Mouse (Mus musculus): Measurements from ENCODE around the gene Nagpa. TPM values are rescaled to one million over a fixed set of nuclear protein-coding genes. Genes with fewer than 3 reads are reported as not detected.

Nagpa gene
- polyA plus RNA-seq, 1 experiment from 2014 or later: 10.7 TPM

DNA sequence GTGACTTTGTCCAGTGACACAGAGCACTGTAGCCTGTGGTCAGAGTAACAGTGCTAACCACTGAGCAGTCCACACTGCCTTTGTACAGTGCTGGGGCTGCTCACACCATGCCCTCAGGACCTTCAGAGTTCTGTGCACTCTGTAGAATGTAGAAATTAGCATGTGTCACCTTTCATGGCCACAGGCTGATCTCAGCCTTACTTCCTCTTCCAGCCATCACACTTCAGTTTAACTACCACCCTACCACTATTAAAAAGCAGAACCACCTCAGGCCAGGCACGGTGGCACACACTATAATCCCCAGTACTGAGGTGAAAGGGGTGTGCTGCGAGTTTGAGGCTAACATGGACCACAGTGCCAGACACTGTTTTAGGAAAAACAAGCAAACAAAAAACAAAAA, 6.6 kb upstream of the Nagpa start:
- no peak for ATAC-seq (ENCODE audit: low FRiP score)
- Histone ChIP-seq H3K27ac (ENCODE audit: low read depth, low read length) (no peak overlapping the region), H3K9ac (ENCODE audit: low read length) (no peak overlapping the region), H3K4me1 (ENCODE audit: control insufficient read depth, insufficient read depth, low read length) (no peaks in the 10 kb centered on the region), H3K4me3 (ENCODE audit: low read depth, low read length) (no peak overlapping the region), H3K4me2 (no peak overlapping the region), H3K27me3 (ENCODE audit: control insufficient read depth, insufficient read depth, low read length) (no peaks in the 10 kb centered on the region), H3K9me3 (ENCODE audit: control insufficient read depth, low read length) (no peaks in the 10 kb centered on the region), H3K36me3 (ENCODE audit: control insufficient read depth, insufficient read depth, low read length) (no peaks in the 10 kb centered on the region)
- no peak for DNase-seq (ENCODE audit: low spot score, missing footprints)
- WGBS: 87% methylated on average over 2 of the region's 2 CpGs

DNA sequence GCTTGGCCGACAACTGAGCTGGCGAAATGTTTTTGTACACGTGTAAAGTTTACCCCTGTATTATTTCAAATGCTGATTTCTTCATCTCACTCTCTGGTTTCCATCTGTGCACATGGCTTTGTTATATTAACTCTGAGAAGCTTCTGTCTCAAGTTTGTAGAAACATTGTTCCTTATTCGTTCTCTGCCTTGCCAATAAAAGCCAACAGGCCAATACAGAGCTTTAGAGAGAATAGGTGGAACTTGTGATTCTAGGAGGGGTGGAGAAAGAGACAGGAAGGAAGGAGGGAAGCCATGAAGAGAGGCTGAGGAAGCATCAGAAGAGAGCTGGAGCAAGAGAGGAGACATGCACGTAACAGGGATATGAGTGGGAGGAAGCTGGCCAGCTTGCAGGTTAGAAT, 2.2 kb upstream of the Nagpa start:
- DNase-seq (ENCODE audit: low spot score, missing footprints): no peak
- no peak overlapping the region for H3K9ac ChIP-seq (ENCODE audit: low read length)
- H3K4me3 ChIP-seq (ENCODE audit: low read depth, low read length): no peak overlapping the region
- peaks cover 7% of the 10 kb centered on the region for H3K4me1 ChIP-seq (ENCODE audit: control insufficient read depth, insufficient read depth, low read length)
- H3K27ac ChIP-seq (ENCODE audit: low read depth, low read length): no peak overlapping the region
- H3K9me3 ChIP-seq (ENCODE audit: control insufficient read depth, low read length): no peaks in the 10 kb centered on the region
- no peaks in the 10 kb centered on the region for H3K36me3 ChIP-seq (ENCODE audit: control insufficient read depth, insufficient read depth, low read length)
- peaks cover 5% of the 10 kb centered on the region; the same call in 1 of the 2 replicates for H3K27me3 ChIP-seq (ENCODE audit: control insufficient read depth, insufficient read depth, low read length)
- WGBS: 79% methylated on average over 5 of the region's 5 CpGs
- ATAC-seq (ENCODE audit: low FRiP score): no peak
- H3K4me2 ChIP-seq: no peak overlapping the region

DNA sequence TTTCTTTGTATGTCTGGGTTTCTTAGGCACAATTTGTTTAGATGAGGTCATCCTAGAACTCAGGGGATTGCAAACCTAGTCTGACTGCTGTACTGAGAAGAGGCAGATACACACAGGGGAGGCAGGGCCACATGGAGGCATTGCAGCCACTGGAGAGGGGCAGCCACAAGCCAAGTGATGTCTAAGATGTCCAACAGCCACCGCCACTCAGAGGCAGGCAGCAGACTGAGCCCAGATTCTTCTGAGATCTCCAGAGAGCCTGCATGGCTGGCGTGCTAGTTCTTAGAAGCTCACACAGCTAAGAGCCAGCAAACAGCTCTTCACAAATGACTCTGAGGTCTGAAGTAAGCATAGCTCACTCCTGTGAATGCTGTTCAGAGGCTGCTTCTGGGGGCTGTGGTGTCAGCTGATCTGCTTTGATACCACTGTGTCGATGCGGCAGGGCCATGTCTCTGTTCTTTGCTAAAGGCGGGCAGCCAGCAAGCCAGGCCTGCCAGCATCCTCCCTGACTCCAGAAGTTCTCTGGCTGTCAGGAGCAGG, 1.7 kb upstream of the Nagpa start:
- H3K4me2 ChIP-seq: no peak overlapping the region
- H3K4me3 ChIP-seq (ENCODE audit: low read depth, low read length): no peak overlapping the region
- no peak overlapping the region for H3K27ac ChIP-seq (ENCODE audit: low read depth, low read length)
- no peaks in the 10 kb centered on the region for H3K36me3 ChIP-seq (ENCODE audit: control insufficient read depth, insufficient read depth, low read length)
- H3K27me3 ChIP-seq (ENCODE audit: control insufficient read depth, insufficient read depth, low read length): peaks cover 5% of the 10 kb centered on the region; the same call in 1 of the 2 replicates
- 88% methylated on average over 5 of the region's 5 CpGs for WGBS
- DNase-seq (ENCODE audit: low spot score, missing footprints) (no peak), ATAC-seq (ENCODE audit: low FRiP score) (no peak)
- H3K9ac ChIP-seq (ENCODE audit: low read length): no peak overlapping the region
- peaks cover 7% of the 10 kb centered on the region for H3K4me1 ChIP-seq (ENCODE audit: control insufficient read depth, insufficient read depth, low read length)
- H3K9me3 ChIP-seq (ENCODE audit: control insufficient read depth, low read length): no peaks in the 10 kb centered on the region

DNA sequence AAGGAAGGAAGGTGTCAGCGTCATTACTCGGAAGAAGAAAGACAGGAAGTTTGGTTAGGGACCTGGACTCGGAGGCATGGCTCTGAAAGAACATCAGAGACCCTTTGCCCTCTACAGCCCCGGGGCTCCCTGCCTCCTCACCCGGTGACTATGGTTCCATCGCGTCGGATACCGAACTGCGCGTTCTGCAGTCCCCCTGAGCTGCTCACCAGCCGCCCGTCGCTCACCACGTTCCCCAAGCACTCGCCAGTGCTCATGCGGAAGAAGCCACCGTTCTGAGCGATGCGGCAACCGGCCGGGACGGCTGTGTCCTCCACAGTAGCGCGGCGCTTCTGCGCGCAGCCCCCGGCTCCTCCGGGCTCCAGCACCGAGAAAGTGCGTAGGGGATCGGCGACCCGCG, 612 bp downstream of the Nagpa start:
- ATAC-seq (ENCODE audit: low FRiP score) (peak; percentile 57), DNase-seq (ENCODE audit: low spot score, missing footprints) (no peak)
- H3K4me3 ChIP-seq (ENCODE audit: low read depth, low read length): peak overlapping the region; percentile 83
- no peaks in the 10 kb centered on the region for H3K36me3 ChIP-seq (ENCODE audit: control insufficient read depth, insufficient read depth, low read length)
- peaks cover 5% of the 10 kb centered on the region; the same call in 1 of the 2 replicates for H3K27me3 ChIP-seq (ENCODE audit: control insufficient read depth, insufficient read depth, low read length)
- H3K4me1 ChIP-seq (ENCODE audit: control insufficient read depth, insufficient read depth, low read length): peaks cover 7% of the 10 kb centered on the region
- H3K9ac ChIP-seq (ENCODE audit: low read length): peak overlapping the region; percentile 73
- WGBS: 1% methylated on average over 36 of the region's 36 CpGs
- H3K27ac ChIP-seq (ENCODE audit: low read depth, low read length): no peak overlapping the region
- H3K4me2 ChIP-seq: peak overlapping the region; percentile 96
- H3K9me3 ChIP-seq (ENCODE audit: control insufficient read depth, low read length): no peaks in the 10 kb centered on the region

DNA sequence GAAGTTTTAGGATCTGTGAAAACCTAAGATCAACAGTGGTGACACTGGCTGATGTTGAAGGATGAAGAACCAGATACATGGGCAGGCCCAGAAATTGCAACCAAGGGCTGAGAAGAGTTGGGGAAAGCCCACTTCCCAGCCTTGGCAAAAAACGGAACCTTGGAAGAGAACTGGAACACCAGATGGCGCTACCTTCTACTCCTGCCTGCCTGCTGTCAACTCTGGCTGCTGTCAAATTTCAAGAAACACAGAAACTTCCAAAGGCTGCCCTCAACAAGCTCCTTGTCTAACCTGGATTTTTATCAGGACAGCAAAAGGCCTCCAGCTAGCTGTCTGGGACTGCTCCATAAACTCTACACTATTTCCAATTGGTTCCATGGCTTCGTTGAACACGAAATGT, 1.1 kb downstream of the Nagpa start:
- peaks cover 5% of the 10 kb centered on the region; the same call in 1 of the 2 replicates for H3K27me3 ChIP-seq (ENCODE audit: control insufficient read depth, insufficient read depth, low read length)
- DNase-seq (ENCODE audit: low spot score, missing footprints) (peak; percentile 87), ATAC-seq (ENCODE audit: low FRiP score) (no peak)
- H3K4me2 ChIP-seq: peak overlapping the region; percentile 96
- peaks cover 7% of the 10 kb centered on the region for H3K4me1 ChIP-seq (ENCODE audit: control insufficient read depth, insufficient read depth, low read length)
- no peak overlapping the region for H3K27ac ChIP-seq (ENCODE audit: low read depth, low read length)
- H3K36me3 ChIP-seq (ENCODE audit: control insufficient read depth, insufficient read depth, low read length): no peaks in the 10 kb centered on the region
- WGBS: 10% methylated on average over 4 of the region's 4 CpGs
- no peaks in the 10 kb centered on the region for H3K9me3 ChIP-seq (ENCODE audit: control insufficient read depth, low read length)
- peak overlapping the region; percentile 83; the same call in 1 of the 2 replicates for H3K4me3 ChIP-seq (ENCODE audit: low read depth, low read length)
- H3K9ac ChIP-seq (ENCODE audit: low read length): no peak overlapping the region

DNA sequence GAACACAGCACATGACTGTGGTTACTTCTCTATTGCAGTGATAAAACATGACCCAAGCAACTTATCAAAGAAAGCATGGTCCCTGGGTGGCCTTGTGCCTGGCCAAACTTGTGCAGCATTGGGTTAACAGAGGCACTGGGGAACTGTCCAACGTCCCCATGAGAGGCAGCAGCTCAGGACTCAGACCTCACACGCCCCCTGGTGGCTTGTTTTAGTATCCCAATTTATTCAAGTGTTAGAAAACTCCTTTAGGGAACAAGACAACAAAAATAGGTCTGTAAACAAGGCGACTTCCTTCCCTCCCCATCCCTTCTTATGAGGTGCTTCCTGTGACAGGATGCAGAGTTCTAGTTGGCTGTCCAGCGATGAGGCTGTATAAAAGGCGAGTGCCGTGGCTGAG, 8.7 kb downstream of the Nagpa start:
- Histone ChIP-seq H3K4me3 (ENCODE audit: low read depth, low read length) (no peak overlapping the region), H3K4me1 (ENCODE audit: control insufficient read depth, insufficient read depth, low read length) (no peaks in the 10 kb centered on the region), H3K27me3 (ENCODE audit: control insufficient read depth, insufficient read depth, low read length) (no peaks in the 10 kb centered on the region), H3K27ac (ENCODE audit: low read depth, low read length) (no peak overlapping the region), H3K9me3 (ENCODE audit: control insufficient read depth, low read length) (no peaks in the 10 kb centered on the region; the same call in 1 of the 2 replicates), H3K36me3 (ENCODE audit: control insufficient read depth, insufficient read depth, low read length) (no peaks in the 10 kb centered on the region), H3K9ac (ENCODE audit: low read length) (no peak overlapping the region), H3K4me2 (no peak overlapping the region)
- WGBS: 39% methylated on average over 6 of the region's 6 CpGs
- ATAC-seq (ENCODE audit: low FRiP score) (no peak), DNase-seq (ENCODE audit: low spot score, missing footprints) (peak; percentile 93)

DNA sequence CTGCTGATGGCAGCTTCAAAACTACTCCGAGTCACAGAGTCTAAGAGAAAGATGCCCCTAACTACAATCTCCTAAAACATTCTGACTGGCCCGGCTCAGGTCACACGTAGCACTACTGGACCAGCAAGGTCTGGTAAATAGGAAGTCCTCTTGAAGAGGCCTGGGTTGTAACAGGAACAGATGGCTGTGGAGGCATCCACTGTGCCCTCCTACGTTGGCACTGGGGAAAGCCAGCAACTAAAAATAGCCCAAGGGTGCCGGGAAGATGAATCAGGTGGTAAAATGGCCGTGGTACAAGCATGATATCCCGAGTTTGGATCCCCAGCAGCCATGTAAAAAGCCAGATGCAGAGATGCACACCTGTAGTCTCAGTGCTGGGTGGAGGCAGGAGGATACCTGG, 17.6 kb downstream of the Nagpa start:
- Histone ChIP-seq H3K27ac (ENCODE audit: low read depth, low read length) (no peak overlapping the region), H3K36me3 (ENCODE audit: control insufficient read depth, insufficient read depth, low read length) (no peaks in the 10 kb centered on the region), H3K9ac (ENCODE audit: low read length) (no peak overlapping the region), H3K4me1 (ENCODE audit: control insufficient read depth, insufficient read depth, low read length) (no peaks in the 10 kb centered on the region), H3K9me3 (ENCODE audit: control insufficient read depth, low read length) (no peaks in the 10 kb centered on the region), H3K27me3 (ENCODE audit: control insufficient read depth, insufficient read depth, low read length) (no peaks in the 10 kb centered on the region), H3K4me2 (no peak overlapping the region), H3K4me3 (ENCODE audit: low read depth, low read length) (no peak overlapping the region)
- WGBS: 79% methylated on average over 7 of the region's 7 CpGs
- ATAC-seq (ENCODE audit: low FRiP score): no peak
- no peak for DNase-seq (ENCODE audit: low spot score, missing footprints)

DNA sequence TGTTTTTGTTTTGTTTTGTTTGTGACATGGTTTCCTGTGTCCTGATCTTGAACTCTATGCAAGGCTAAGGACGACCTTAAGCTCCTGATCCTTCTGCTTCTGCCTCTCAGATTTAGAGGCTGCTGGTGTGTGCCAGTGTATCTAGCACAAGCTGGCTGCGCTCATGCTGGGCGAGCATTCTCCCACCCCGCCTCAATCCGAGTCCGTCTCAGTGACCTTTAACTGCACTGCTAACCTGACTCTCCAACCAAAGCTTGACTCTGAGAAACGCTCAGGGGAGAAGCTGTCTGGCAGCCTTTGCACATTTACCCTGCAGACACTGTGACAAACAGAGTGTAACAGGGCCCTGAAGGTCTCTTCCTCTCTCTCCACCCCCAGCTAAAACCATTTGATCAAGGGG, 18.1 kb downstream of the Nagpa start:
- no peak overlapping the region for H3K27ac ChIP-seq (ENCODE audit: low read depth, low read length)
- WGBS: 71% methylated on average over 7 of the region's 7 CpGs
- no peaks in the 10 kb centered on the region for H3K4me1 ChIP-seq (ENCODE audit: control insufficient read depth, insufficient read depth, low read length)
- H3K4me3 ChIP-seq (ENCODE audit: low read depth, low read length): no peak overlapping the region
- no peaks in the 10 kb centered on the region for H3K9me3 ChIP-seq (ENCODE audit: control insufficient read depth, low read length)
- no peaks in the 10 kb centered on the region for H3K36me3 ChIP-seq (ENCODE audit: control insufficient read depth, insufficient read depth, low read length)
- H3K4me2 ChIP-seq: no peak overlapping the region
- H3K27me3 ChIP-seq (ENCODE audit: control insufficient read depth, insufficient read depth, low read length): no peaks in the 10 kb centered on the region
- H3K9ac ChIP-seq (ENCODE audit: low read length): no peak overlapping the region
- ATAC-seq (ENCODE audit: low FRiP score) (no peak), DNase-seq (ENCODE audit: low spot score, missing footprints) (no peak)

DNA sequence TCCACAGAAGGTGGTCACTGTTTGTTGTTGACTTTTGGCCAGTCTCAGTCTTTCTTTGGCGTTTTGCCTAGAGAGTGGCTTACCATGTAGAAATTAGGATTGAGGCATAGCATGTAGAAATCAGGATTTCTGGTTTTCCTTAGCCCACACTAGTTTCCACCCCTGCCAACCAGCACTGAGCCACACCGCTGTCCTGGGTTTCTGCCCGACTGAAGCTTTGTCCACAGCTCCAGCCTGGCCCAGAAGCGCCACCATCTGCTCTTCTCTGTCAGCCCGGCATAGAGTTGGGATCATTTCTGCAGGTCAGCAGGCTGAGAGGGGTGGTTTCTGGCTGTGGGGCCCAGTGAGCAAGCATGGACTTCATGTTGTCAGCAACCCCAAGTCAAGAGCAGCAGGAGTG, 18.9 kb downstream of the Nagpa start:
- no peaks in the 10 kb centered on the region for H3K27me3 ChIP-seq (ENCODE audit: control insufficient read depth, insufficient read depth, low read length)
- no peak overlapping the region for H3K4me3 ChIP-seq (ENCODE audit: low read depth, low read length)
- H3K36me3 ChIP-seq (ENCODE audit: control insufficient read depth, insufficient read depth, low read length): no peaks in the 10 kb centered on the region
- no peak for ATAC-seq (ENCODE audit: low FRiP score)
- H3K4me1 ChIP-seq (ENCODE audit: control insufficient read depth, insufficient read depth, low read length): no peaks in the 10 kb centered on the region
- H3K9me3 ChIP-seq (ENCODE audit: control insufficient read depth, low read length): no peaks in the 10 kb centered on the region
- H3K4me2 ChIP-seq: no peak overlapping the region
- WGBS: 85% methylated on average over 5 of the region's 5 CpGs
- H3K27ac ChIP-seq (ENCODE audit: low read depth, low read length): no peak overlapping the region
- H3K9ac ChIP-seq (ENCODE audit: low read length): no peak overlapping the region
- DNase-seq (ENCODE audit: low spot score, missing footprints): no peak
